Mouse (Mus musculus) forebrain, embryonic 14.5 days (tissue): ENCODE results near the gene Itga2. TPM values are rescaled to one million over a fixed set of nuclear protein-coding genes. Genes with fewer than 3 reads are reported as not detected.

Experiments used
- ATAC-seq: fragments of 200-750 bp; cut with Nextera tagmentation; 2 replicates; pipeline ENCODE4 v1.8.0; 2017; ENCODE audit warnings: mild to moderate bottlenecking, moderate library complexity
- DNase-seq: peaks from one replicate; pipeline ENCODE4 v3.0.0-alpha.2; 2015; ENCODE audit warnings: low spot score
- H3K27ac ChIP-seq: fragments of 300-500 bp; sonication (generic); 2 replicates; pipeline ENCODE4 v1.5.1; 2014; ENCODE audit warnings: low read depth, mild to moderate bottlenecking, control low read depth, low read length, moderate library complexity
- H3K27me3 ChIP-seq: fragments of 300-500 bp; sonication (generic); replicated peaks from 2 replicates; pipeline ENCODE4 v1.6.1; 2014; ENCODE audit warnings: low read length, control low read depth, mixed read lengths; ENCODE audit not compliant: control insufficient read depth, insufficient read depth
- H3K36me3 ChIP-seq: fragments of 300-500 bp; sonication (generic); 2 replicates; pipeline ENCODE4 v1.6.1; 2014; ENCODE audit warnings: low read length, control low read depth; ENCODE audit not compliant: control insufficient read depth, insufficient read depth
- H3K4me1 ChIP-seq: fragments of 300-500 bp; sonication (generic); 2 replicates; pipeline ENCODE4 v1.6.1; 2014; ENCODE audit warnings: antibody characterized with exemption, low read length, control low read depth; ENCODE audit not compliant: control insufficient read depth, insufficient read depth
- H3K4me2 ChIP-seq: fragments of 300-500 bp; sonication (generic); 2 replicates; pipeline ENCODE4 v1.6.1; 2014; ENCODE audit warnings: mild to moderate bottlenecking, control low read depth, low read length
- H3K4me3 ChIP-seq: fragments of 300-500 bp; sonication (generic); 2 replicates; pipeline ENCODE4 v1.5.1; 2014; ENCODE audit warnings: low read depth, low read length, control low read depth
- H3K9ac ChIP-seq: fragments of 300-500 bp; sonication (generic); 2 replicates; pipeline ENCODE4 v1.6.1; 2014; ENCODE audit warnings: mild to moderate bottlenecking, low read length, control low read depth, moderate library complexity
- H3K9me3 ChIP-seq: fragments of 300-500 bp; sonication (generic); replicated peaks from 2 replicates; pipeline ENCODE4 v1.6.1; 2016; ENCODE audit warnings: low read length, control low read depth, mixed read lengths; ENCODE audit not compliant: control insufficient read depth
- WGBS: fragments of 180-500 bp; shearing (Covaris S2); extraction: QIAGEN DNeasy Blood & Tissue Kit; methylation state at CpG from one replicate; pipeline ENCODE4 v1.1.7; 2014; 5-methylcytosine and 5-hydroxymethylcytosine counted together
- polyA plus RNA-seq: library from polyadenylated mRNA; unstranded; fragments of >200 nt; fragmentation: Nextera tagmentation; extraction: Ambion mirVana; gene quantifications from 2 replicates; pipeline ENCODE4 v1.2.1, GENCODE M21; 2014

Itga2 gene
- polyA plus RNA-seq, result 2.0 and 2.7 TPM in 2 replicates

DNA sequence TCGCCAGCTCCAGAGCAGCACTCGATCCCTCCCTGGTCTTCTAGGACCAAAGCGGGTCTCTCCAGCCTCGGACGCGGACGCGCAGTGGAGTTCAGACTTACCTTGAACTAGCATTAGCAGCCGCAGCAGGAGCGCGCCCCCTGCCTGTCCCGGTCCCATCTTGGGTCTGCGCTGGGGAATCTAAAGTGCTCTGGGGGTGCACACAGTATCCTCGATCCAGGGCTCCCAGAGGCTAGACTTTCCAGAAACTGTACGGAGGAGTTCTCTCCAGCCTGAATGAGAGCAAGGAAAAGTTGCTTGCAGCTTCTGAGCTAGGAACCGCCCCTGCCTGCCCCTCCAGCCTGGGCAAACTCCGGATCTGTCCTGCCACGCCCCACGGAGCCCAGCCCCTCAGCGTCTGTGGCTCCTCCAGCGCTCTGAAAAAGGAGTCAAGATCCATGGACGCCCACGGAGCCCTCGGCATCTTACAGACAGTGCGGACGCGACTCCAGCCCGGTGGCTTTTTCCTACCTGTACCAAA lies at the start of gene Itga2:
Itga2 (minus strand) TSS at position 326 of the 520 bp plus-strand sequence.
- Histone ChIP-seq H3K36me3 (no peaks in the 10 kb centered on the region), H3K27me3 (no peaks in the 10 kb centered on the region; the same call in 1 of the 2 replicates)
- 2% methylated on average over 28 of the region's 28 CpGs for WGBS

DNA sequence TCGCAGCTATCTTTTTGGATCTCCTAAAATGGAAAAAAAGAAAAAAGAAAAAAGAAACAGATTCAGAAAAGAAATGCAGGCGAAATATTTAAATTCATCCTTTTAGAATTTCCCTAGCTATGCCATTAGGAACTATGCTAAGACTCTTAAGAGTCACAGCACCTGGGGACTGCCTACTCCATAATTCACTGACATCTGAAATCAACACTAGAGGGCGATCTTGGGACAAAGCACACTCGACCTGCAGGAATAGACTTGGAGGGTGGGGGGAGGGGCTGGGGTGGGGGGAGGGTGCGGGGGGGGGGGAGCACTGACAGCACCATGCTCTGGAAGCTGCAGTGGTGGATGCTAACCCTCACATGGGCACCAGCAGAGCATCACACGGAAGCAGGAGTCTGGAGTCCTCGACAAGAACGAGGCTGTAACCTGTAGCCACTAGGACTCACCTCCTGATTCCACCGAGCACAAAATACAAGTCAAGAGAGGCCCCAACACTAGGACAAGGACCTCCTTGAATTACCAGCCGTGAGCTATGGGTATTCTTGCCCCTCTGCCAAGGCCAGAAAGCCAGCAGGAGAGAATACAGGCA lies 49.0 kb upstream of the Itga2 start:
- Histone ChIP-seq H3K4me3 (no peak overlapping the region), H3K9ac (no peak overlapping the region), H3K27ac (no peak overlapping the region), H3K4me2 (no peak overlapping the region), H3K27me3 (no peaks in the 10 kb centered on the region), H3K9me3 (no peaks in the 10 kb centered on the region), H3K36me3 (no peaks in the 10 kb centered on the region), H3K4me1 (no peaks in the 10 kb centered on the region)
- WGBS, result 41% methylated on average over 10 of the region's 10 CpGs
- peak; percentile 29; the same call in 1 of the 2 replicates for ATAC-seq
- DNase-seq, result peak; percentile 54

More for the DNA sequence above, at the start of gene Itga2:
- Histone ChIP-seq H3K9me3 (no peaks in the 10 kb centered on the region), H3K4me1 (peaks cover 9% of the 10 kb centered on the region; the same call in 1 of the 2 replicates), H3K27ac (no peak within 1 kb of the TSS), H3K9ac (peak within 1 kb of the TSS; percentile 59), H3K4me2 (peak within 1 kb of the TSS; percentile 77), H3K4me3 (peak within 1 kb of the TSS; percentile 34)
- DNase-seq, result peak; percentile 64
- ATAC-seq, result peak; percentile 87

DNA sequence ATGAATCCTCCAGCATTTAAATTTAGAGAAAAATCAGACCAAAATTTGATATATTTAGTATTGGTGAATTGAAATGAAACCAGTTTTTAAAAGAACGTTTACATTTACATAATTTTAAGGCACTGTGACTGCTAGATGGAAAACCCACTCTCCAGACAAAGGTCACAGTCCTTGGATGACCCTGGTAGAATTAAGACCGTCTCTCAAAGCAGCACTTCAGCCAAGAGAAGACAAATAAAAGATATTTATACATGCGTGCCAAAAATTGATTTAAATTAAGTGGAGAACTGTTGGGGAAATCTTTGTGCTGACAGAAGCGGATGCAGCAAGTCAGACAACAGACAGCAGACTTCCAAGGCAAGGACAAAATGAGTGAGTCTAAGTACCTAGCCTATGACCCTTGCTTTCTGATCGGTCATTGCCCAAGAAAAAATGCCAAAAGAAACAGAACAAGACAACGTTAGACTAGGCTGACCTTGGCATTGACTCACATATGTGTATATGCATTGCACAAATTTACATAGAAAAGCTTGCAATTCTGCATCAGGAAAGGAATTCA lies 42.7 kb upstream of the Itga2 start:
- DNase-seq, result no peak
- Histone ChIP-seq H3K27ac (no peak overlapping the region), H3K27me3 (no peaks in the 10 kb centered on the region), H3K9me3 (no peaks in the 10 kb centered on the region), H3K9ac (no peak overlapping the region), H3K36me3 (no peaks in the 10 kb centered on the region), H3K4me2 (no peak overlapping the region), H3K4me3 (no peak overlapping the region), H3K4me1 (no peaks in the 10 kb centered on the region)
- 80% methylated on average over 6 of the region's 6 CpGs for WGBS
- ATAC-seq, result no peak

- WGBS, result 94% methylated on average over 3 of the region's 3 CpGs
- H3K4me1 ChIP-seq, result no peaks in the 10 kb centered on the region
- H3K27me3 ChIP-seq, result no peaks in the 10 kb centered on the region
- no peak overlapping the region for H3K27ac ChIP-seq
- H3K4me2 ChIP-seq, result no peak overlapping the region
- no peaks in the 10 kb centered on the region for H3K9me3 ChIP-seq
- no peak overlapping the region for H3K4me3 ChIP-seq
- ATAC-seq, result no peak
- no peak overlapping the region for H3K9ac ChIP-seq
- H3K36me3 ChIP-seq, result no peaks in the 10 kb centered on the region
- no peak for DNase-seq
These were observed 40.0 kb upstream of the Itga2 start for GRCm38 (mm10) chr13:114971905-114972304.

DNA sequence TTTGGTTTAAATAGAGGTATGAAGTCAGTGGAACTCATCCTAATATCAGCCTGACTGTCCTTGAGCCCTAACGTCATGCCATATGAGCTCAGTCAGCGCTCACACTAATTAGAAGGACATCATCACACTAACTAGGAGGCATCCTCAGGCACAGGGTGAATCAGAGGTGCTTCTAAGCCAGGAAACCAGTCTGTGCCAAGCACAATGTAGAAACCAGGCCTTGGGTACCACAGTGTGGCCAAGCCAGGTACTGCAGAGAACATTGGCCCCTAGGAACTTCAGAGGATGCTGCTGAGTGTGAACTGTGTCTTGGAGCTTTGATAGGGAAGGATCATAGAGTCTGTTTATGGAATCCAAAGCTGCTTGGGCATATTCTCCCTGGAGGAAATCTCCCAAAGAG lies 32.3 kb upstream of the Itga2 start:
- Histone ChIP-seq H3K27me3 (no peaks in the 10 kb centered on the region), H3K4me1 (no peaks in the 10 kb centered on the region), H3K27ac (no peak overlapping the region), H3K9me3 (no peaks in the 10 kb centered on the region), H3K4me2 (no peak overlapping the region), H3K9ac (no peak overlapping the region), H3K36me3 (no peaks in the 10 kb centered on the region), H3K4me3 (no peak overlapping the region)
- ATAC-seq (peak; percentile 94), DNase-seq (peak; percentile 88)
- 18% methylated on average over 2 of the region's 2 CpGs for WGBS

DNA sequence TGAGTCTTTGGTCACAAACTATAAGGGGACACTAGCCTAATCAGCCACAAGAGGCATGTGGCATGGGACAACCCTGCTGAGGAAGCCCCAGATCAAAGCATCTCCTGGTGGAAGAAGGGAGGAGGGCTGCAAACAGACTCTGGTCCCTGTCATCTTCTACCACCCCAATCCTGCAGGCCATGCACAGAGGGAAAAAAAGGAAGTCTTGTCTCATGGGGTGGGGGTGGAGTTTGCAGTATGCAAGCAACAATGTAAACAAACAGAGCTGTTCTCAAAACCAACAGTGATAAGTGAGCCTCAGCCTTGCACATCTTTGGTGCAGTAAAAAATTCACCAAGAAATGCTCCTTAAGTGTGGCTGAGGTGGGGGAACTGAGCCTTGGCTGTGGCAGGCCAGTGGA lies 22.6 kb upstream of the Itga2 start:
- H3K4me2 ChIP-seq, result no peak overlapping the region

DNA sequence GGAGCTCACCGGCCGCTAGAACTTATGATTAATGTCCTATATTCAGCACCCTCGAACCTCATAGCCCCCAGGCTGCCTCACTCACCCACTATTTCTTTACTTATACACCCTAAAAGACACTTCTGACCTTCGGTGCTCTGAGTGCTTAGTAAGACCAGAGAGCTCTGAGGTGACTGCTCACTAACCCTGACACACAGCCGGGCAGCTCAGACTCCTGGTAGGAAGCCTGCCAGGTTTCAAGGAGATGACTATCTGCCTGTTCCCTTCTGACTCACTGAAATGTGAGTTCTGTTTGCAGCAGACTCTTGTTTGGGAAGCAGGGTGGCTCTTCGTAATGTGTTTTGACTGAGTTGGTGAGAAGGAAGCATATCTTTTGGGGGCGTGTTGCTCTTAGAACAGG lies 1.6 kb upstream of the Itga2 start:
- Histone ChIP-seq H3K9ac (no peak overlapping the region), H3K27ac (no peak overlapping the region), H3K4me3 (no peak overlapping the region), H3K4me2 (no peak overlapping the region), H3K9me3 (no peaks in the 10 kb centered on the region), H3K4me1 (peaks cover 9% of the 10 kb centered on the region; the same call in 1 of the 2 replicates), H3K27me3 (no peaks in the 10 kb centered on the region; the same call in 1 of the 2 replicates), H3K36me3 (no peaks in the 10 kb centered on the region)
- DNase-seq, result no peak
- ATAC-seq, result no peak
- WGBS, result 93% methylated on average over 7 of the region's 7 CpGs

More for the DNA sequence above, 22.6 kb upstream of the Itga2 start:
- no peaks in the 10 kb centered on the region for H3K9me3 ChIP-seq
- H3K27me3 ChIP-seq, result no peaks in the 10 kb centered on the region
- ATAC-seq (no peak), DNase-seq (no peak)
- no peak overlapping the region for H3K27ac ChIP-seq
- H3K4me1 ChIP-seq, result no peaks in the 10 kb centered on the region
- no peaks in the 10 kb centered on the region for H3K36me3 ChIP-seq
- no peak overlapping the region for H3K4me3 ChIP-seq
- H3K9ac ChIP-seq, result no peak overlapping the region

- DNase-seq (peak; percentile 28), ATAC-seq (peak; percentile 67)
- Histone ChIP-seq H3K36me3 (no peaks in the 10 kb centered on the region), H3K9ac (peak overlapping the region; percentile 59), H3K4me1 (peaks cover 9% of the 10 kb centered on the region; the same call in 1 of the 2 replicates), H3K27ac (no peak overlapping the region), H3K4me2 (peak overlapping the region; percentile 77), H3K27me3 (no peaks in the 10 kb centered on the region; the same call in 1 of the 2 replicates), H3K9me3 (no peaks in the 10 kb centered on the region), H3K4me3 (peak overlapping the region; percentile 34)
- WGBS, result 1% methylated on average over 10 of the region's 10 CpGs
These were observed 777 bp downstream of the Itga2 start for GRCm38 (mm10) chr13:114930996-114931649.

DNA sequence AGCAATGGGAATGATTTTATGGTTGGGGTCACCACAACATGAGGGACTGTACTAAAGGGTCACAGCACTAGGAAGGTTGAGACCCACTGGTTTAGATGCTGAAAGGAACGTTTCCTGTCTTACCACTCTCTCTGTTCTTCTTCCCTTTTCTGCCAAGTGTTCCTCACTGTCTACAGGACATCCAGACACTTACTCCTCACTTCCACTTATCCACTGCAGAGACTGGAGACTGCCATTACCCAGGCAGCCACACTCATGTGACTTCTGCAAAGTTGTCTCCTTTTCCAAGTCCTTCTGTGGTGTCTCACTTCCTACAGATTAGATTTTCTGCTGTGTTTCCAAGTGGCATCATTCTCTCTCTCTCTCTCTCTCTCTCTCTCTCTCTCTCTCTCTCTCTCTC lies 7.1 kb downstream of the Itga2 start:
- Histone ChIP-seq H3K4me3 (no peak overlapping the region), H3K27me3 (no peaks in the 10 kb centered on the region), H3K4me2 (no peak overlapping the region), H3K9ac (no peak overlapping the region), H3K36me3 (no peaks in the 10 kb centered on the region), H3K27ac (no peak overlapping the region), H3K9me3 (no peaks in the 10 kb centered on the region), H3K4me1 (peaks cover 8% of the 10 kb centered on the region)
- DNase-seq (no peak), ATAC-seq (no peak)
- WGBS, result 85% methylated on average over 1 of the region's 1 CpGs
